Mouse (Mus musculus): ENCODE measurements around the gene Wdr24.

The Wdr24 gene

DNA sequence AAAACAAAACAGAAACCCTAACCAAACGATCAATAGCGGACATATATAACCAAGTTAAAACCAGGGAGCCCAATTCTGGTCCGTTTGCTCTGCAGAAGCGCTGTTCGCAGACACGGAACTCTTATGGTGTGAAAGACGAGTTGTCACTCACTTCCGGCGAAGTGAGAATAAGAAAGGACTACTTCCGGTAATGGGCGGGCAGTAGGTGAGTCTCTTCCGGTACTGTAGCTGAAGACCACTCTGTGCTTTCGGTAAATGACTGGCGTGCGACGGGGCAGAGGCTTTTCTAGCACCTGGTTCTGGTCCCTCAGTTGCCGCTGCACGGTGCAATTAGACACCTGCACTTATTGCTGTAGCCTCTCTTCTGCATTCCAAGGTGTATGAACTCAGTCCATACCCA lies at the start of gene Wdr24:
Gene Wdr24, plus strand, starts transcription at position 176 of the 400 bp plus-strand sequence.
- peak; percentile 76 for DNase-seq (ENCODE audit: low spot score)

DNA sequence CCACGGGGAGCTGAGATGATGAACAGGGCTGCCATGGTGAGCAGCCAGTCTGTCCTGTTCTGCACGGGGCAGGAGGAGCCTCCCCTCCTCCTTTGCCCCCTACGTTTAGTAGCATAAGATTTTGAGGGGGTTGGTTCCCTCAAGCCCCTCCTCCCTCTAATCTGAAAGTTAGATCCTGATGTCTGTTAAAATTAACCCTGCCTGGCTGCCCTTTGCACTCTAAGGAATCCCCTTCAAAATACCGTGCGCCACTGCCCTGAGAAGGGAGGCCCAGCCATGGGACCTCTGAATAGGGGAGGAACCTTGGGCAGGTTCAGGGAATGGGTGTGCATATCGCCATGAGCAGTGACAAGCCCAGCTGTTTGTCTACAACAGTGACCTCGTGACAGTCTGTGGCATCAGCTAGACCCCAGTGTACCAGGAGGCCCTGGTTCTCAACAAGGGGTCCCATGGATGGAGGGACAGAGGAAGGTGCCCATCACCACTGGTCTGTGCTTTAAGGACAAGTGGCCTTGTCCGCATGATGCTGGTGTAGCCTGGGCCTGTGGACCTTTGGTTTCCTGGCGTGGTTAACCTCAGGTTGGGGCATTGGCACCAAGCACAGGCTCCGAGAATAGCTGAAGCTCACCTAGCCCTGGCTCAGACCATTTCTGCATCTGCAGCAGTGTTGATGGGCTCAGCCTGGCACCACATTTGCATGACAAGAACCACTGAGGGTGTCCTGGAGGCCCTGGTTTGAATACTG lies 47.9 kb upstream of the Wdr24 start:
- no peak for DNase-seq (ENCODE audit: low spot score)

DNA sequence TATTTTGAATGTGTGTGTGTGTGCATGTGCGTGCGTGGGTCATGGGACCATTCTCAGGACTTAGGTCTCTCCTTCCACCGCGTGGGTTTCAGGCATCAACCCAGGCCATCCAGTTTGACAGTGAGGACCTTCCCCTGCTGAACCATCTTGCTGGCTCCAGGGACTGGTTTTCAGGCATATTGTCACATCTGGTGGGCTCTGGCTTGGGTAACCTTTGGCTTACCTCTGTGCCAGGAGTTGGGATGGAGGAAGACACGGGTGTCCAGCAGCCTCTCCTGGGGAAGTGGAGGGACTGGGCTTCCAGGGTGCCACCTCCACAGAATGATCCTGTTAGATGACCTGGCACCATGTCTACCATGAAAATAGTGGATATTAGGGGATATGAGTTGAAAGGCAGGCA lies 45.5 kb upstream of the Wdr24 start:
- DNase-seq (ENCODE audit: low spot score) = no peak

DNA sequence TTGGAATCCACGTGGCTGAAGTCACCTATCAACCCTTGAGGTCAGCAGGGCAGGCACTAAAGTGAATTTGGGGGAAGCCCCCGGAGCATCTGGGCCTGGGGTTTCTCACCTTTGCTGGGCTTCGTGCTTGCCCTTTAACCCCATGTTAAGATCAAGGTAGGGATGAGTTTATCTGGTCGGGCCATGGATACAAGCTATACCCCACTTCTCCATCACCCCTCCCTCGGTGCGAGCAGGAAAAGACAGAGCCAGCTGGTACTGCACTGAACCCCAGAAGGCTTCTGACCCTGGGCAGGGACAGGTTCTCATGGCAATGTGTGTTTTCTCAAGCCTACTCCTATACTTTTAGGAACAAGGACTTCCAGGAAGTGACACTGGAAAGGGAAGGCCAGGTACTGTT lies 42.1 kb upstream of the Wdr24 start:
- no peak for DNase-seq (ENCODE audit: low spot score)

DNA sequence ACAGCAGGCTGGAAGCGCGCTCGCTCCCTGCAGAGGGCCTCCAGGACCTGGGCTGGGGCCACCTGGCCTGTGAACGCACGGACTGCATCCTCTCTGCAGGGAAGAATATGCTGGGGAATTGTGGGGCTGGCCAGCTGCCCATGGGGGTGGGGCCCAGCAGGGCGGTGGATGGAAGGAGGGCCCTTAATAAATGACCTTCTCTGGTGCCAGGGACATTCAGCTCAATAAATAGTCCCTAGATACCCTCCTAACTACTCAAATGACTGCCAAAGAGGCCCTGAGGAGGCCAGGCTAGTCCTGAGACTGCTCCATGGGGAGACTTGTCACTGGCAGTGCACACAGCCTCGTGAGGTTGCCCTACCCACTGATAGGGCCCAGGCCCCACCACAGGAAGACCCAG lies 40.3 kb upstream of the Wdr24 start:
- no peak for DNase-seq (ENCODE audit: low spot score)

DNA sequence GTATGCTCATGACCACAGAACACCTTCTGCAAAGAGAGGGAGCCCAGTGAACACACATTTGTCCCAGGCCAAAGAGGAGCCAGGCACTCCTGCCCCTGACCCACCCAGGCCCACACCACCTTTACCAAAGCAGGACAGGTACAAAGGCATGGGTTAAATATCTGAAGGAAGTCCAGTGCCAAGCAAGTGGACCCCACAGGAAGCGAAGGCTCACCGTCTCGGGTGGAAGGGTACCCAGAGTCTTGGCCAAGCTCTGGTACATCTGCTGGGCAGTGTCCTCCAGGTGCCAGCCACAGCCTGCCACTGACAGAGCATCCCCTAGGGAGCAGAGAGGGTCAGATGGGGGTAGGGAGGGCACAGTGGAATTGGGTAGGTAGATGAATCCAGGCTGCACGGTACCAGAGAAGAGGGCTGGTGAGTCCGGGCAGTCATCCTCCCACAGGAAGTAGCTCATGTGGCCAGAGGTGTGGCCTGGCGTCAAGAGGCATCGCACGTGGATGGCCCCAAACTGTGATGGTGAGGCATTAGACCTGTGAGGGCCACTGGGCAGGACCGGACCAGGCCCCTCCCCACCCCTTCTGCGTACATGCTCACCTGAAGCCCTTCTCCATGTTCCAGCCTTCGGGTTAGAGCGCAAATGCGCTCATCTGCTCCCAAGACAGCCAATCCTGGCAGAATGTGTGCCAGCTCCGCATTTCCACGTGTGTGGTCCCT lies 39.4 kb upstream of the Wdr24 start:
- no peak for DNase-seq (ENCODE audit: low spot score)

DNA sequence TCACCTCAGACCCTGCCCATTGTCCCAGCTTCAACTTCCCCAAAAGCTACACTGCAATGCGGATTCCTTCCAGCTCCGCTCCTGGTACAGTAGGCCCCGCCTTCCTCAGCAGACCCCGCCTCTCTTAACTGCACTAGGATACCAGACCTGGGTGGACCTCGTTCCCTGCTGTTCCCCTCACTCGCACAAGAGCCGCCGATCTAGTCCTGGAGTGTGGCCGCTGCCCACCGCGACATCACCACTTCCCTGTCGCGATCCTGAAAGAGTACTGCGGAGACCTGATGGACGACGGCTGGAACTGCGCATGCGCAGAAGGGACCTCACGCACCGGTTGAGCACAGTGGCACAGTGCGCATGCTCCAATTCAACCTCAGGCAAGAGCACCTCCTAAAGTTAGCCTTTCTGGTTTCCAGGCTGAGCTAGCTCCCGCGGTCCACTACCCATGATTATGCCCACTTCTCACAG lies 38.1 kb upstream of the Wdr24 start, which contains the start of gene Haghl:
Gene Haghl, minus strand, starts transcription at position 393 of the 465 bp plus-strand sequence.
- DNase-seq (ENCODE audit: low spot score) = peak; percentile 97

DNA sequence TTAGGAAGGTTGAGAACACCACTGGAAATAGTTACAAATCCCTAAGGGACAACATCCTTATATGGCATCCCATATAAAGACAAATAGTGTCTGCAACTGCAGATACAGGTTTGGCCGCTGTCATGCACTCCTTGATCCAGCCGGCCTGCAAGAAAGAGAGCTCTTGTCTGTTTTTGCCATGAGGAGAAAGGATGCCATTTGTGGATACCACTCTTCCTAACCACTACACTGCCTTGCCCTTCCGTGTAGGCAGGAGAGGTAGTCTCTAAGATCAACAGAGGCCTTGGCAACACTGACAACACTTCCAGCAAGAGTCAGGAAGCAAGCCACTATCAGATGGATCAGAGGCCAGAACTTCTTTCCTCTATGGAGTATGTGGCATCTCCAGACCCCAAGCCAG lies 37.1 kb upstream of the Wdr24 start, which contains the start of gene Ccdc78:
Gene Ccdc78, plus strand, starts transcription at position 301 of the 400 bp plus-strand sequence.
- DNase-seq (ENCODE audit: low spot score) = no peak

DNA sequence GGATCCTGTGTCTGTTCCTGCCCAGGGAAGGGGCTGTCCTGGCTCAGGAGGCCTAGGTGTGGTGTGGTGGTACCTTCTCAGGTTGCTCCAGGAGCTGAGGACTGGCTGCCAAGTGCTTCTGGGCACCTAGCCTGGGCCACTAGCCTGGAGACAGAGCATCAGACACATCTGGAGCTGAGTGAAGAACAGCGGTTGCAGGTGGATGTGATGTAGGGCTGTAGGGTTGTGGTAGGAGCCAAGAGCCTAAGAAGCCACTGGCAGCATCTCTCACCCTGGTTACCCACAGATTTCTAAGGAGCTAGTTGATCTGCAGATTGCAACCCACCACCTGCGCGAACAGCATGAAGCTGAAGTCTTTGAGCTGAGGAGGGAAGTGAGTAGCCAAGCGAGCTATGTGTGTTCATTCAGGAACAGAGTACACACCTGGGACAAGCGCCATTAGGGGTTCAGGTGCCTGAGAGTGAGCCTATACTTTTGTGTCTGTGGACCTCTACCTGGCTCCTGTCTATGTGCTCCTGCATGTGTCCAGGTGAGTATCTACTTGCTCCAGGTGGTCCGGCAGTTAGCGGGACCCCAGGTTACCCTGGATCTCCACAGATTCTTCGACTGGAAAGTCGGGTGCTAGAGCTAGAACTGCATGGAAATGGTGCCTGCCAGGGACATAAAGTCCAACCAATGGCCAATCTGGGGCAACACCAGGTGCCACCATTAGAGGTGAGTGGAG lies 36.5 kb upstream of the Wdr24 start:
- no peak for DNase-seq (ENCODE audit: low spot score)

DNA sequence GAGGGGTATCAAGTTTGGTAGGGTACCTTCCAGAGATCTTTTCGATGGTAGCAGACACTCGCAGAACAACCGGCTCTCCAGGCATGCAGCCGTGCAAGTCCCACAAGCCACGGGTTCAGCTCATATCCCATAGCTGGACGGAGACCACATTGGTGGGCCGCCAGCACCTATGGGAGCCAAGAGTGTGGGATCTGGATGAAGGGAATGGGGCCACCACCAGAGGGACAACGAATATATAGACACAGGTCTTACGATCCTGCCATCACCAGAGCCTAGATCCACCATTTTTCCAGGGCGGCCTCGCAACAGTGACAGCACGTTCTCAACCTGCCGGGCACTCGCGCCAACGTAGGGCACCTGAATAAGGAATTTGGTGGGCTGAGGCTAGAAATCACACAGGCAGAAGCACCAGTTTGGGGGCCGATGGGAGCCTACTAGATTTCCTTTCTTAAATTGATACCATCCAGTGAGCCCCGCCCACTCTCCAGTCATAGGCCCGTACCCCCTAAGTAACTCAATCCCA lies 32.0 kb upstream of the Wdr24 start:
- no peak for DNase-seq (ENCODE audit: low spot score)

DNA sequence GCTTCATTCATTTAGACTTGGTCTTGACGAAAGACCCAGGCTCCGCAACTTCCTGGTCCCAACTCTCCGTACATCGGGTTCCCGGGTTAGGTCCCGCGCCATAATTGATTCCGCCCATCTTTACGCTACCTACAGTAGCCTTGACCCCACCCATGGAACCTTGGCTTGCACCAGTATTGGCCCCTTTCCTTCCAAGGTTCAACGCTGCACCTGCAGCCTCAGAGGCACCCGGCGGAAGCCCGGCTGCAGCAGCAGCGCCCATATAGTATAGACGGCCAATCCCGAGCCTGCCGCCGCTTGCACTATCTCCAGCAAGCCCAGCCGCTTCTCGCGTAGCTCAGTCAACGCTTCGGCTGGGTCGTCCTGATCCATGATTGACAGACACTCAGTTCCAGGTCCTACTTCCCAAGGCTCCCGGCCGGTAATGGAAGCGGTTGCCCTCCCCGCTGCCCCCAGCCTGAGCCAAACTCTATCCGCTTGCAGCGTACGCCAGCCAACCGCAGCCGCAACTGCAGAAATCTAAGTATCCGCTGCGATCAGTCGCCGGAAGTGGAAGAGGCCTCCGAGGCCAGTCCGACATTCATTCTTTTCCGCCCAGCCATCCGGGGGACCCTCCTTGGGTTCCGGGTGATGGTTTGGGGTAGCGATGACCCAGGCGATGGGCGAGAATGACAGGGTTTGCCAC lies 31.4 kb upstream of the Wdr24 start:
- DNase-seq (ENCODE audit: low spot score) = peak; percentile 83

DNA sequence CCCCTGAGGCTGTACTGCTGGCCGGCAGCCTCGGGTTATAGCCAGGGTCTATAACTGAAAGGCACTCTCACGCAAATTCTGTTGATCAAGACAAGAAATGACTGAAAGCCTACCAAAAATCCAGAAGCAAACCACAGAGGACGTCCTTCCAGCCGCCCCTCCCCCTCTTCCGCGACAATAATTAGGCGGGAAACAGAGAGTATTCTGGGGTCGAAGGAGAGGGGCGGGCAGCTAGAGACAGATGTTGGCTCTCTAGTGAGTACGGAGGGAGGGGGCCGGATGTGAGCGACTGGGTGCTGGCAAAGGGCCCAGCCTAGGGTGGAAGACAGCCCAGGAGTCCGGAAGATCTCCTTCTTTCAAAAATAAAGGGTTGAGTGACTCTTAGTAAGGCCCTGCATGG lies 30.8 kb upstream of the Wdr24 start, which contains the start of gene Fam173a:
Gene Fam173a, minus strand, starts transcription at position 287 of the 400 bp plus-strand sequence.
- peak; percentile 73 for DNase-seq (ENCODE audit: low spot score)

DNA sequence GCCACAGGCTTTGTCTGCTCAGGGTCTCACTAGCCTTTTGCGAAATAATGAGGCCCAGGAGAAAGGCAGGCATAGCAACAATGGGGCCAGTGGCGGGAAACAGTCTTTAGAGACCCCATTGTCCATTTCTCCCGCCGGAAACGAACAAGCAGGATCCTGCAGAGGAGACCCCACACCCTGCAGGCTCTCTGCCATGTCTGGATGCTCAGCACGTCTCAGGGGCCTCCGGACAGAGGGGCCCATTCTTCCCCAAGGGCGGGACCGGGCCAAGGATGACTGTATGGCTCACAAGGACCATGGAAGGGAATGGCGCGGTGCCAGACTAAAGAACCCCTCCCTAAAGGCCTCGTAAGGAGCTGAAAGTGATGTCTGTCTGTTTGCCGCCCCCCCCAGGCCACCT lies 29.2 kb upstream of the Wdr24 start:
- no peak for DNase-seq (ENCODE audit: low spot score)

DNA sequence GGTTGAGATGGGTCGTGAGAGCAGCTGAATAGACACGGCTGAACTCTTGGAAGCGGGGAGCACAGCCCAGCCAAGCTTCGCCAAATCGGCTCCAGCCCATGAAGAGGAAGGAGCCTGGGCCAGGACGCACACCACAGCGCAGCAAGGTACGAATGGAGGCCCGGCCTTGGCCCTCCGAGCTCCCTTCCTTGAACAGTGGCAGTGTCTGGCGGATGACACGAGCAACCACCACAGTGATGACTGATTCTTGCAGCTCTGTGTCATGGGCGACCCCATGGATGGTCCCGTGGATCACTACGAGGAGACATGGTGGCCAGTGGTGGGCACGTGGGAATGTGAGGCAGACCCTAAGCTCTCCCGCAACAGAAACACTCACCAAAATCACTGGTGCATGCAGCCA lies 28.4 kb upstream of the Wdr24 start:
- DNase-seq (ENCODE audit: low spot score) = no peak

DNA sequence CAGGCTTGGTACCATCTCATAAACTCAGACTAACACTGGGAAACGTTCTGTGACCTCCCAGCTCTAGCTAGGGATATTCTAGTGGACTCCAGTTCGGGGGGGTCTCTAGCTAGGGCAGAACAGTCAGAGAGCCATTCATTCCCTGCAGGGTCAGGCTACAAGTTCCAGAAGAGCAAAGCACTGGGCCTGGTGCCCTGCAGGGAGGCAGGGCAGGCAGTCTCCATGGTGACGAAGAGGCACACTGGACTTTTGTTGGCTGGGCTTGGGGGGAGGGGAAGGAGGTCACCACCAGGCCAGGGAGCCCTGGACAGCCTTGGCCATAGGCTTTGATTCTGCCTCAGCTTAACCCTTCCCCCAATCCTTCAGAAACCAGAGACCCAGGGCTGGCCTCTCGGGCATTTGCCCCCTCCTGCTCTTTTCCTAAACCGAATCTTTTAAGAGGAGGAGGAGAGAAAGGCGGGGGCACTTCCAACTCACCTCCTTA lies 27.8 kb upstream of the Wdr24 start, which contains the start of gene AC134908.4:
Gene AC134908.4, minus strand, starts transcription at position 51 of the 484 bp plus-strand sequence.
- no peak for DNase-seq (ENCODE audit: low spot score)

DNA sequence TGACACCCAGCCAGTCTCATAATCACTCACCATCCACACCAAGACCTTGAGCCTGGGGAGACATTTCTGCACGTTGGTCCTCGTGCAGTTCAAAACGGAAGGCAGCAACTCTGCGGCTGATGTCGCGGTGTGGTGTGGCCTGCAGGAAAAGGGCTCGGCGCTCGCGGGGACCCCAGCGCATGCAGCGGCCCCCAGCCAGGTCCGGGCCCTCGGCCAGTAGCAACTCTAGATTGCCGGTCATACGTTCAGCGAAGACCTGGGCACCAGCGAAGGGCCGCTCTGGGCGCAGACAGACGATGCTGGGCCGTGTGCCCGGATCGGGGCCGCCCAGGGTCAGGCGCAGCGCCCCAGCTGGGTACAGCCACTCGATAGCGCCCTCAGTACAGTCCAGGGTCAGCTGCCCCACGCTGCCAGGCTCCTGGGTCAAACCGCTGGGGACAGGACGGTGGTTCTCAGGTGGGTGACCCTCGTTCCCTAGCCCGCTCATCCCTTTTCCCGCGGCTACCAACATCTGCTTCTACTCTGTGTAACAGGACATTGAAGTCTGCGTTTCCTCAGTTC lies 27.1 kb upstream of the Wdr24 start:
- DNase-seq (ENCODE audit: low spot score) = no peak

DNA sequence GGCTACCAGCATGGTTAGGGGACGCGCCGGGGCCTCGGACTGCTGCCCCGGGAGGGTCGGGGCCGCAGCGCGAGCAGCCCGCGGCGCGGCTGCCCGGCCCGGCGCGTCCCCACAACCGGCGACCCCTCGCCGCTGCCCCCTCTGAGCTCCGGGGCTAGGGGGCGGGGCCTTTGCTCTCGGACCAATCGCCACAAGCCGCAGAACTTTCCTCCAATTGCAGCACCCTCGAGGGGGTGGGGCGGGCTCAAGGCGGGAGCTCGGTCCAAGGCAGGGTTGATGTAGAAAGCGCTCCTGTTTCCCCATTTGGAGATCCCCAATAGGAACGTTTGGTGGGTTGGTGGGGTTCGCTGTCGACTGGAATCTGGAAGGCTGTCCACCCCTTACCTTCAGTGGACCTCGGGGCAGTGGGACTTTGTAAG lies 26.5 kb upstream of the Wdr24 start, which contains the start of gene Metrn:
Gene Metrn, minus strand, starts transcription at position 186 of the 419 bp plus-strand sequence.
- peak; percentile 85 for DNase-seq (ENCODE audit: low spot score)

DNA sequence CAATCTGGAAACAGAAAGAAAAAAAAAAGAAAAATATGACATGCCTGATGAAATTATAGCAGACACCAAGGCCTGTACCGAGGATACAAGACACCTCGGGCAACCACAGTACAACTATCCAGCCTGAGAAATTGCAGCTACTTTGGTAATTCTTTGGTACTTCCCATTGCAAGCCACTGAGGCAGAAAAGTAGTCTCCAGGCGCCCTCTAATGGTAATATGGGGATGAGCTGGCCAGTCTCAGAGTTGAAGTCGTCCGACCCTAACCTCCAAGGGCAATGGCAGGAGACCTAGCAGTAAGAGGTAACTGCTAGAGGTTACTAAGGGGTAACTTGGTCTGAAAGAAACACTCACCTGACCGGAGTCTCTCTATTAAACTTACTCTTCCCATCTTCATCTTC lies 22.4 kb upstream of the Wdr24 start:
- DNase-seq (ENCODE audit: low spot score) = peak; percentile 62

DNA sequence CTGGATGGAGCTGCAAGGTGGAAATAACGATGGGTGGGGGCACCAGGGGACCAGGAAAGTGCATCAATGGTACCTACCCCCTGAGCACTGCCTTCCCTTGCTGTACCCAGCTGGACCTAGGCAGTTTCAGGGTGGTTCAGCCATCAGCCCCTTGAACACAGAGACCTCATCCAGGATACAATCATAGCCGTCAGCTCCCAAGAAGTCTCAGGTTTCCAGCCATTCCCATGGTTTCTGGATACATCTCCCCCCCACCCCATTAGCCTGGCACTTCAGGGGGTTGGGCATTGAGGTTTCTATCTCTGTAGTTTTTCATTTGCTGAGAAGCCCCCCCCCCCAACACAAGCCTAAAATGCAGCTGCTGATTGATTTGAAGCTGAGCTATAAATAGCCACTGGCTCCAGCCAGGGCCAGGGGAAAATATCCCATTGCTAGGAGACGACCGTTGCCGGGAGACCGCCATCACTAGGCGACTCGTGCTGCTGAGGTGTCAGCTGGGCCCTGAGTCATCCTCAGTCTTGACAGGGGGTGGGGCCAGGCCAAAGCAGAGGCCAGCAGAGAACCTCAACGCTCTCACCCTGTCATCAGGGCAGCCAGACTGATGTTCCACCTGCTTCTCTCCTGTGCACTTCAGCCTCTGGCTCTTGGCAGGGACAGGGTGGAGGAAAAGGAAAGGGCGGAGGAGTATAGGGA lies 20.5 kb upstream of the Wdr24 start:
- DNase-seq (ENCODE audit: low spot score) = no peak

DNA sequence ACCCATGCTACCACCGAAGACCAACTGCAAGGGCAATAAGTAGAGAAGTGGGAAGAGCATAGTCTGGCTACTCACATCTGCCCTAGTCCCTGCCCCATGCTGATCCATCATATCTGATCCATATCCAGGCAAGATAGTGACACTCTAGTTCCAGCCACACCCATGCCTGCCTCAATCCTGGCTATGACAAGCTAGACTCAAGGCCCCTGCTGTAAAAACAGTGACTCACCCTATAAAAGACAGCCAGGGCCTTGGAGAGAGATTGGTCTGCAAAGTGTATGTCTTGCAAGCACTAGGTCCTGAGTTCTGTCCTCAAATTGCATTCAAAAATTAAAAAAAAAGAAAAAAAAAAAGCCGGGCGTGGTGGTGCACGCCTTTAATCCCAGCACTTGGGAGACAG lies 16.9 kb upstream of the Wdr24 start:
- DNase-seq (ENCODE audit: low spot score) = no peak

All from urinary bladder, postnatal 14 days (tissue).